Mouse (Mus musculus) E14TG2a.4 (cell line): ENCODE data around the gene Tex2.

Experiments used
- CTCF ChIP-seq: conservative IDR thresholded peaks from 2 replicates; pipeline ENCODE4 v1.5.1; 2014; ENCODE audit warnings: low read length
- NANOG ChIP-seq: IDR thresholded peaks from 2 replicates; pipeline ENCODE4 v1.6.1; 2014; ENCODE audit warnings: borderline replicate concordance, low read length, mixed read lengths
- POU5F1 ChIP-seq: IDR thresholded peaks from 2 replicates; pipeline ENCODE4 v1.6.1; 2014; ENCODE audit warnings: low read length, borderline replicate concordance

- TF ChIP-seq CTCF: no peak
- no peak for TF ChIP-seq NANOG
- no peak for TF ChIP-seq POU5F1
Measured at GRCm38 (mm10) chr11:106481651-106482050, 131.6 kb downstream of the Tex2 start.
